Mouse (Mus musculus): ENCODE measurements around the gene Prrc2b.

DNA sequence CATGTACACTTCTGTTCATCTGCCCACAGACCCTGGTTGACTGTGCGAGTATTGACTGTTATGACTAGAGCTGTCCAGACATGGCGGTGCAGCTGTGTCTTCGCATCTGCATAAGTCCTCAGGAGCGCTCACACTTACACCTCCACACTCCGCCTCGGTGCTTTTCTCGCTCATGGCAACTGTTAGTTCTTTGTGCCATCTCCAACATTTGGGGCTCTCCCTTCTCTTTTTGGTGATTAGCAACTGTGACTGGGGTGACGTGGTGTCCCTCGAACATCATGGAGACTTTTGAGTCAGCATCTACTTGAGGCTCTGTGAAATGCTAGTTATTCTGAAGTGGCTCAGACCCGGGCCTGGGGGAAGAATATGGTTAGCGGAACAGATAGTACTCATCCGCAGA lies 29.2 kb downstream of the Prrc2b start:
- TF ChIP-seq CTCF (IDR thresholded peaks at IDR 0.05; ENCODE audit: low read depth) (no peak), EP300 (IDR thresholded peaks at IDR 0.05; ENCODE audit: low read depth) (no peak)
